Mouse (Mus musculus) hindbrain, embryonic 16.5 days (tissue): Measurements from ENCODE around the gene Acads. TPM values are rescaled to one million over a fixed set of nuclear protein-coding genes. Genes with fewer than 3 reads are reported as not detected.

ENCODE experiments used
- ATAC-seq: fragments of 200-750 bp; cut with Nextera tagmentation; 2 replicates; pipeline ENCODE4 v1.8.0; 2017; ENCODE audit warnings: moderate TSS enrichment, moderate library complexity
- H3K27ac ChIP-seq: fragments of 300-500 bp; sonication (generic); 2 replicates; pipeline ENCODE4 v1.5.1; 2014; ENCODE audit warnings: low read depth, mild to moderate bottlenecking, control low read depth, low read length, moderate library complexity
- H3K27me3 ChIP-seq: fragments of 300-500 bp; sonication (generic); replicated peaks from 2 replicates; pipeline ENCODE4 v1.6.1; 2014; ENCODE audit warnings: low read length; ENCODE audit not compliant: control insufficient read depth, insufficient read depth
- H3K36me3 ChIP-seq: fragments of 300-500 bp; sonication (generic); 2 replicates; pipeline ENCODE4 v1.6.1; 2014; ENCODE audit warnings: mild to moderate bottlenecking, low read length, moderate library complexity, mixed read lengths; ENCODE audit not compliant: control insufficient read depth, insufficient read depth
- H3K4me1 ChIP-seq: fragments of 300-500 bp; sonication (generic); 2 replicates; pipeline ENCODE4 v1.6.1; 2014; ENCODE audit warnings: low read depth, low read length; ENCODE audit not compliant: control insufficient read depth, insufficient read depth
- H3K4me2 ChIP-seq: fragments of 300-500 bp; sonication (generic); 2 replicates; pipeline ENCODE4 v1.6.1; 2014; ENCODE audit warnings: mild to moderate bottlenecking, low read length, control low read depth, moderate library complexity
- H3K4me3 ChIP-seq: fragments of 300-500 bp; sonication (generic); 2 replicates; pipeline ENCODE4 v1.5.1; 2014; ENCODE audit warnings: mild to moderate bottlenecking, low read length, control low read depth, moderate library complexity
- H3K9ac ChIP-seq: fragments of 300-500 bp; sonication (generic); 2 replicates; pipeline ENCODE4 v1.6.1; 2014; ENCODE audit warnings: low read depth, mild to moderate bottlenecking, control low read depth, low read length, moderate library complexity
- H3K9me3 ChIP-seq: fragments of 300-500 bp; sonication (generic); 2 replicates; pipeline ENCODE4 v1.6.1; 2014; ENCODE audit warnings: mild to moderate bottlenecking, low read length, moderate library complexity; ENCODE audit not compliant: control insufficient read depth
- WGBS: fragments of 180-500 bp; shearing (Covaris S2); extraction: QIAGEN DNeasy Blood & Tissue Kit; methylation state at CpG from one replicate; pipeline ENCODE4 v1.1.7; 2014; 5-methylcytosine and 5-hydroxymethylcytosine counted together
- polyA plus RNA-seq: library from polyadenylated mRNA; unstranded; fragments of >200 nt; fragmentation: Nextera tagmentation; extraction: Ambion mirVana; gene quantifications from 2 replicates; pipeline ENCODE4 v1.2.1, GENCODE M21; 2015

The Acads gene
- polyA plus RNA-seq, 1 experiment from 2014 or later = 20.7 TPM

- H3K4me1 ChIP-seq = peaks cover 4% of the 10 kb centered on the region
- peaks cover 38% of the 10 kb centered on the region for H3K36me3 ChIP-seq
- no peaks in the 10 kb centered on the region for H3K9me3 ChIP-seq
- no peak overlapping the region for H3K4me2 ChIP-seq
- H3K4me3 ChIP-seq = no peak overlapping the region
- H3K9ac ChIP-seq = no peak overlapping the region
- WGBS = 71% methylated on average over 11 of the region's 11 CpGs
- ATAC-seq = no peak
- no peaks in the 10 kb centered on the region for H3K27me3 ChIP-seq
- no peak overlapping the region for H3K27ac ChIP-seq
These were observed 26.3 kb upstream of the Acads start for GRCm38 (mm10) chr5:115145253-115145968.

DNA sequence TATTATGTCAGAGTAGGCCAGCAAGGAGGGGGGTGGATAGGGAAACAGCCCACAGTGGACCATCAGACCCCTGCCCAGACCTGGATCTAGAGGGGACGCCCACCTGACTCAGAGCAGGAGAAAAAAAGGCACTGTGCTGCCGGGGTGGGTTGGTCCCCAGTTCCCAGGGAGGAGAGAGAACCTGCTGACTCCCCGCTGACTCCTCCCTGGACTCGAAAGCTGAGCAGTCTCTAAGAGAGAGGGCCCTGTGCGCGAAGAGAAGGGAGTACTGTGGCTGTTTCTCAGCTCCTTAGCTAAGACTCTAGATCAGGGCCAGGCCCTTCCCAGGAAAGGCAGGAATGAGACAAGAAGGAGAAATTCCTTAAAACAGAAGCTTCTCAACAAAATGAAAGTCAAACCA lies 25.3 kb upstream of the Acads start:
- H3K4me1 ChIP-seq = peaks cover 4% of the 10 kb centered on the region
- H3K36me3 ChIP-seq = peaks cover 29% of the 10 kb centered on the region
- no peak for ATAC-seq
- no peak overlapping the region for H3K4me2 ChIP-seq
- no peak overlapping the region for H3K27ac ChIP-seq
- no peak overlapping the region for H3K4me3 ChIP-seq
- no peaks in the 10 kb centered on the region for H3K9me3 ChIP-seq
- WGBS = 68% methylated on average over 6 of the region's 6 CpGs
- no peaks in the 10 kb centered on the region for H3K27me3 ChIP-seq
- H3K9ac ChIP-seq = no peak overlapping the region

DNA sequence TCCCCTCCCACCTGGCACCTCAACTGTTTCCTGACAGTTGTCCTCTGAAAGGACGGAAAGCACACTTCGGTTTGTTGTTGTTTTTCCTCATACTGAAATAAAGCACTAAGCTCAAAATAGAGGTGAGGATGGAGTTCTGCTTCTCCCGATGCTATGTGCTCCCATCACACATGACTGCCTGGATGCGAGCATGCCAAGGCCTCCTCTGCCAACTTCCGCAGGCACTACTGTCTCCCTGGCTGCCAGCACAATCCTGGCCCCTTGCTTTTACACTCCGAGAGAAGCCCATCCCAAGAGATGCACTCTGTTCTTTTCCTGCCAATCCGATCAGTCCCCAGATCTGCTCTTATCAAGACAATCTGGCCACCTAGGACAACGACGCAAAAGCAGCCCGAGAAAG lies 24.4 kb upstream of the Acads start:
- no peaks in the 10 kb centered on the region for H3K27me3 ChIP-seq
- H3K4me1 ChIP-seq = peaks cover 4% of the 10 kb centered on the region
- 0 out of 2 replicates have a peak overlapping the region, but pooled peaks have one; percentile 23 for H3K27ac ChIP-seq
- H3K9ac ChIP-seq = 0 out of 2 replicates have a peak overlapping the region, but pooled peaks have one; percentile 5
- H3K9me3 ChIP-seq = no peaks in the 10 kb centered on the region
- H3K4me3 ChIP-seq = no peak overlapping the region
- 65% methylated on average over 10 of the region's 10 CpGs for WGBS
- no peak overlapping the region for H3K4me2 ChIP-seq
- 0 out of 2 replicates have a peak, but pooled peaks have one; percentile 52 for ATAC-seq
- H3K36me3 ChIP-seq = peaks cover 24% of the 10 kb centered on the region

DNA sequence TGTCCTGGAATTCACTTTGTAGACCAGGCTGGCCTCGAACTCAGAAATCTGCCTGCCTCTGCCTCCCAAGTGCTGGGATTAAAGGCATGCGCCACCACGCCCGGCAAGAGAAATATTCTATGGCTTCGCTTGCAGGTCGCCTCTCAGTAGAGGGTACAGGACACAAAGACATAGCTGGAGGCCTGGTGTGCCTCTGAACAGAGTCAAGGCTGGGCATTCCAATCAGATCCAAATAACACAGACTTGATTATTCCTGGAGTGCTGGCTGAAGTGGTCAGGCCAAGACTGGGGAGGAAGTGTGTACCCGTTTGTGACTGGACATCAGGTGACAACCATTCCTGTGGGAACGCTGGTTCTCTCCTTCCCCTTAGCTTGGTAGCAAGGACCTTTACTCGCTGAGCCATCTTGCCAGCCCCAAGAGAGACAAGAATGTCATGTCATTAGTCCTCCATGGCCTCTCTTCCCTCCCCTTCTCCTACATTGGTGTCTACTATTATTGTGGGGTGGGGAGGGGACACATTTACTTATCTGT lies 23.1 kb upstream of the Acads start:
- no peaks in the 10 kb centered on the region for H3K27me3 ChIP-seq
- 92% methylated on average over 9 of the region's 9 CpGs for WGBS
- H3K9ac ChIP-seq = no peak overlapping the region
- peaks cover 12% of the 10 kb centered on the region for H3K36me3 ChIP-seq
- no peak overlapping the region for H3K27ac ChIP-seq
- peaks cover 4% of the 10 kb centered on the region for H3K4me1 ChIP-seq
- H3K4me3 ChIP-seq = no peak overlapping the region
- no peaks in the 10 kb centered on the region for H3K9me3 ChIP-seq
- no peak for ATAC-seq
- H3K4me2 ChIP-seq = no peak overlapping the region

GRCm38 (mm10) chr5:115140726-115141125 lies 21.6 kb upstream of the Acads start:
- 90% methylated on average over 3 of the region's 3 CpGs for WGBS
- H3K4me3 ChIP-seq = no peak overlapping the region
- H3K4me2 ChIP-seq = no peak overlapping the region
- H3K27ac ChIP-seq = no peak overlapping the region
- peaks cover under 1% of the 10 kb centered on the region; the same call in 1 of the 2 replicates for H3K36me3 ChIP-seq
- no peaks in the 10 kb centered on the region for H3K27me3 ChIP-seq
- no peak overlapping the region for H3K9ac ChIP-seq
- no peak for ATAC-seq
- peaks cover 4% of the 10 kb centered on the region for H3K4me1 ChIP-seq
- H3K9me3 ChIP-seq = no peaks in the 10 kb centered on the region

GRCm38 (mm10) chr5:115139124-115139523 lies 20.0 kb upstream of the Acads start:
- Histone ChIP-seq H3K9me3 (no peaks in the 10 kb centered on the region), H3K9ac (no peak overlapping the region), H3K27me3 (no peaks in the 10 kb centered on the region), H3K36me3 (no peaks in the 10 kb centered on the region), H3K4me3 (no peak overlapping the region), H3K4me1 (peaks cover 5% of the 10 kb centered on the region), H3K4me2 (no peak overlapping the region), H3K27ac (no peak overlapping the region)
- WGBS = 73% methylated on average over 4 of the region's 4 CpGs
- ATAC-seq = no peak

- H3K9ac ChIP-seq = peak within 1 kb of the TSS; percentile 78
- H3K27ac ChIP-seq = peak within 1 kb of the TSS; percentile 55
- H3K4me3 ChIP-seq = peak within 1 kb of the TSS; percentile 70
- no peaks in the 10 kb centered on the region for H3K9me3 ChIP-seq
- peaks cover 7% of the 10 kb centered on the region for H3K36me3 ChIP-seq
- peak within 1 kb of the TSS; percentile 90 for H3K4me2 ChIP-seq
- under 1% methylated on average over 59 of the region's 81 CpGs for WGBS
- ATAC-seq = peak; percentile 94
- H3K4me1 ChIP-seq = peaks cover 17% of the 10 kb centered on the region
- no peaks in the 10 kb centered on the region for H3K27me3 ChIP-seq
These were observed 15.4 kb upstream of the Acads start, which contains the start of gene Unc119b for GRCm38 (mm10) chr5:115134234-115135165. TSS of gene Unc119b (minus strand) at chr5:115134975.

DNA sequence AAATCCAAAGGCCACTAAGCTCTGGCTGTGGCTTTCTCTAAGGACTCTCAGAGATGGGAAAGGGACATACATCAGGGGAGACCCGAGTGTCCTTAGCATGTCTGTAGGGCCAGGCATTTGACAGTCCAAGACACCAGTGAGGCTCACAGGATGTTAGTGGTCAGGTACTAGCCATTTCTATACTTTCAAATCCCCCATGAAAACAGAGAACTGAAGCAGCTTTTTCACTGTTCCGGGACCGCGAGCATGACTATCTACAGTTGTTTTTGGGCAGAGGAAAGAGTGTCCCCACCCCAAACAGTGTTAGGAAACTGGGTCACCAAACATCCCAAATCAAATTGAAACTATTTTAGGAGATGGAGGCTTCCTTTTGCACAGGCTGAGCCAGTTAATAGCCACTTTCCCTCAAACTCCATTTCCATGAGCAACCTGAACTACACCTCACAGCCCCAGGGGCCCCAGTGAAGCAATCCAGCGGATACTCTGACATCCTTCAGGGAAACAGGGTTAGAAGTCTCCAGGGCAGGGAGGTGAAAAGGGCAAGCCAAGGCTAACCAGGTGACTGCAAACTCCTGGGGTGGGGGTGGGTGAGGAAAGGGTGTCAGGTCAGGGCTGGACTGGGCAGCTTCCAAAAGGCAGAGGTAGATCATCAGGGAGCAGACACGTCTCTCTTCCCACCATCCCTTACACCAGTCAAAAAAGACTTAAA lies 14.4 kb upstream of the Acads start:
- ATAC-seq = no peak
- Histone ChIP-seq H3K4me1 (peaks cover 17% of the 10 kb centered on the region), H3K9ac (peak overlapping the region; percentile 78), H3K27me3 (no peaks in the 10 kb centered on the region), H3K27ac (no peak overlapping the region), H3K4me2 (peak overlapping the region; percentile 90), H3K9me3 (no peaks in the 10 kb centered on the region), H3K4me3 (peak overlapping the region; percentile 70), H3K36me3 (peaks cover 8% of the 10 kb centered on the region)
- 52% methylated on average over 6 of the region's 6 CpGs for WGBS
